Mouse (Mus musculus) embryonic facial prominence, embryonic 10.5 days (tissue): ENCODE measurements at regions not wholly inside any gene's neighbourhood (a gene's known extent, or its start where the extent isn't known, plus 50 kb on each side); places are given as distances from the start of the nearest gene placed in this dataset.

Source experiments
- DNase-seq: peaks from one replicate; pipeline ENCODE4 v3.0.0-alpha.2; 2017; ENCODE audit warnings: low spot score
- H3K27ac ChIP-seq: fragments of 300-500 bp; sonication (generic); replicated peaks from 2 replicates; pipeline ENCODE4 v1.5.1; 2016; ENCODE audit warnings: mild to moderate bottlenecking
- H3K27me3 ChIP-seq: fragments of 300-500 bp; sonication (generic); replicated peaks from 2 replicates; pipeline ENCODE4 v1.6.1; 2016; ENCODE audit warnings: low read depth, mild to moderate bottlenecking; ENCODE audit not compliant: poor library complexity, severe bottlenecking
- H3K36me3 ChIP-seq: fragments of 300-500 bp; sonication (generic); replicated peaks from 2 replicates; pipeline ENCODE4 v1.6.1; 2016; ENCODE audit warnings: mild to moderate bottlenecking, moderate library complexity
- H3K4me1 ChIP-seq: fragments of 300-500 bp; sonication (generic); 2 replicates; pipeline ENCODE4 v1.6.1; 2016
- H3K4me3 ChIP-seq: fragments of 300-500 bp; sonication (generic); 2 replicates; pipeline ENCODE4 v1.5.1; 2016; ENCODE audit warnings: mild to moderate bottlenecking, moderate library complexity
- H3K9me3 ChIP-seq: fragments of 300-500 bp; sonication (generic); 2 replicates; pipeline ENCODE4 v1.6.1; 2016; ENCODE audit warnings: mild to moderate bottlenecking
- WGBS: fragments of 180-500 bp; shearing (Covaris S2); methylation state at CpG from one replicate; pipeline ENCODE4 v1.1.7; 2016; 5-methylcytosine and 5-hydroxymethylcytosine counted together

- Histone ChIP-seq H3K4me1 (peaks cover 22% of the 10 kb centered on the region), H3K36me3 (no peaks in the 10 kb centered on the region), H3K27ac (no peak overlapping the region), H3K9me3 (no peaks in the 10 kb centered on the region), H3K4me3 (no peak overlapping the region), H3K27me3 (no peaks in the 10 kb centered on the region)
- no peak for DNase-seq
- 84% methylated on average over 3 of the region's 3 CpGs for WGBS
Measured at GRCm38 (mm10) chr10:43748300-43748699, 153.2 kb downstream of the Qrsl1 start.

GRCm38 (mm10) chr10:43749496-43750110 lies 151.9 kb downstream of the Qrsl1 start:
- no peak overlapping the region for H3K27ac ChIP-seq
- peaks cover 22% of the 10 kb centered on the region for H3K4me1 ChIP-seq
- 96% methylated on average over 4 of the region's 4 CpGs for WGBS
- no peaks in the 10 kb centered on the region for H3K27me3 ChIP-seq
- no peaks in the 10 kb centered on the region for H3K9me3 ChIP-seq
- no peak overlapping the region for H3K4me3 ChIP-seq
- no peaks in the 10 kb centered on the region for H3K36me3 ChIP-seq
- no peak for DNase-seq

GRCm38 (mm10) chr10:43750401-43750800 lies 151.1 kb downstream of the Qrsl1 start:
- Histone ChIP-seq H3K4me3 (no peak overlapping the region), H3K36me3 (no peaks in the 10 kb centered on the region), H3K27ac (no peak overlapping the region), H3K27me3 (no peaks in the 10 kb centered on the region), H3K4me1 (peaks cover 22% of the 10 kb centered on the region), H3K9me3 (no peaks in the 10 kb centered on the region)
- DNase-seq: no peak
- WGBS: 79% methylated on average over 6 of the region's 6 CpGs

GRCm38 (mm10) chr10:43750854-43751253 lies 150.7 kb downstream of the Qrsl1 start:
- Histone ChIP-seq H3K9me3 (no peaks in the 10 kb centered on the region), H3K36me3 (no peaks in the 10 kb centered on the region), H3K27me3 (no peaks in the 10 kb centered on the region), H3K4me3 (no peak overlapping the region), H3K4me1 (peaks cover 20% of the 10 kb centered on the region), H3K27ac (no peak overlapping the region; the same call in 1 of the 2 replicates)
- WGBS: 74% methylated on average over 10 of the region's 10 CpGs
- DNase-seq: no peak

GRCm38 (mm10) chr10:43751881-43752675 lies 149.5 kb downstream of the Qrsl1 start:
- H3K4me1 ChIP-seq: peaks cover 16% of the 10 kb centered on the region
- H3K27ac ChIP-seq: 0 out of 2 replicates have a peak overlapping the region, but pooled peaks have one; percentile 24
- no peak overlapping the region for H3K4me3 ChIP-seq
- WGBS: 60% methylated on average over 5 of the region's 5 CpGs
- H3K36me3 ChIP-seq: no peaks in the 10 kb centered on the region
- no peak for DNase-seq
- H3K9me3 ChIP-seq: no peaks in the 10 kb centered on the region
- H3K27me3 ChIP-seq: no peaks in the 10 kb centered on the region

DNA sequence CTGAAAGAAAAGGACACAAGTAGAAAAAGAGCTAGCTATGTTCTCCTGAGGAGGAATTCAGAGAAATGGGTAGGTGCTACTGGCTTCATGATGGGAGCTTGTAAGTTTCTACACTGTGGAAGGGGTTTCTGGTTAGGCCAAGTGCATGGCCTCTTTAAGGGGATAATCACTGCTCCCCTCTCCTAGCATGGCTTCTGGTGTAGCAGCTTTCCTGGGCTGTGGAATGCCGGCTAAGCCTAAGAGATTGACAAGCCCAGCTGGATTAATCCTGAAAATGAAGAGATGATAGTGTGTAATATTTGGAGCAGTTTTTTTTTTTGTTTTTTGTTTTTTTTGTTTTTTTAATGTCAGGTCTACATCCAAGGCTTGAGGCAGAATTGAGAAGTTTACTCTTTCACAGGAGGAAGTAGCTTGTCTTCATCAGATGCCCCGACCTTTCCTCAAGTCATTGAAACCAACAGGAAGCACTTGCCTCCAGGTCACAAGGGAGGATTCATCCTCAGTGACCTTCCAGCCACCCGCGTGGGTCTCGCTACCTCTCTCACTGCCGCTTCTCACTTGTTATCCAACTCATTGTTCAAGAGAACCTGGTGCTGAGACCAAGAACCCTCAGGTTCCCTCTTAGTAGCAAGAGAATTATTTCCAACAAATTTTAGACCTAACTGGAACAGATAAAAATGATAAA lies 144.5 kb downstream of the Qrsl1 start:
- no peak for DNase-seq

GRCm38 (mm10) chr10:43758124-43759025 lies 143.2 kb downstream of the Qrsl1 start:
- no peak overlapping the region for H3K27ac ChIP-seq
- H3K27me3 ChIP-seq: no peaks in the 10 kb centered on the region
- H3K36me3 ChIP-seq: no peaks in the 10 kb centered on the region
- no peak overlapping the region for H3K4me3 ChIP-seq
- no peak for DNase-seq
- H3K9me3 ChIP-seq: no peaks in the 10 kb centered on the region
- peaks cover 17% of the 10 kb centered on the region for H3K4me1 ChIP-seq
- WGBS: 82% methylated on average over 10 of the region's 10 CpGs

More for the DNA sequence above, 144.5 kb downstream of the Qrsl1 start:
- WGBS: 55% methylated on average over 6 of the region's 6 CpGs
- Histone ChIP-seq H3K9me3 (no peaks in the 10 kb centered on the region), H3K27me3 (no peaks in the 10 kb centered on the region), H3K27ac (no peak overlapping the region), H3K36me3 (no peaks in the 10 kb centered on the region), H3K4me1 (peaks cover 15% of the 10 kb centered on the region), H3K4me3 (no peak overlapping the region)

GRCm38 (mm10) chr10:43759186-43759905 lies 142.2 kb downstream of the Qrsl1 start:
- Histone ChIP-seq H3K4me1 (peaks cover 17% of the 10 kb centered on the region), H3K27me3 (no peaks in the 10 kb centered on the region), H3K9me3 (no peaks in the 10 kb centered on the region), H3K36me3 (no peaks in the 10 kb centered on the region), H3K27ac (no peak overlapping the region), H3K4me3 (no peak overlapping the region)
- no peak for DNase-seq
- WGBS: 86% methylated on average over 14 of the region's 14 CpGs

DNA sequence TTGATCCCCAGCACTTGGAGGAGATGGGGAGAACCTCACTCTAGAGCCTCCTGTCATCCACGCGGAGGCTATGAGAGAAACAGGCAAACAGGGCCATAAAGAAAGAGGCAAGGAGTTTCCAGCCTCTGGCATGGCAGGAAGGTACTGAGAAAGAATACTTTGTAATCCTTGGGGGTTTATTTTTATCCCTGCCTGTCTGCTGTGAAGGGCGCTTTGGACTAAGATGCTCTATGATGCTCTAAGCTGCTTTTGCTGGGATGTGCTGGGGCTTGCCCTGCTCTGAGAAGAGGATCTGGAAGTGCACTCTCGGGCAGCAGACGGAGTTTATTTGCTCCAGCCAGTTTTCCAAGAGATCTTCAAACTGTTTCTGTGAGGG lies 141.7 kb downstream of the Qrsl1 start:
- H3K27me3 ChIP-seq: no peaks in the 10 kb centered on the region
- no peaks in the 10 kb centered on the region for H3K36me3 ChIP-seq
- H3K9me3 ChIP-seq: no peaks in the 10 kb centered on the region
- DNase-seq: no peak
- peaks cover 17% of the 10 kb centered on the region for H3K4me1 ChIP-seq
- no peak overlapping the region for H3K27ac ChIP-seq
- 86% methylated on average over 5 of the region's 5 CpGs for WGBS
- H3K4me3 ChIP-seq: no peak overlapping the region

DNA sequence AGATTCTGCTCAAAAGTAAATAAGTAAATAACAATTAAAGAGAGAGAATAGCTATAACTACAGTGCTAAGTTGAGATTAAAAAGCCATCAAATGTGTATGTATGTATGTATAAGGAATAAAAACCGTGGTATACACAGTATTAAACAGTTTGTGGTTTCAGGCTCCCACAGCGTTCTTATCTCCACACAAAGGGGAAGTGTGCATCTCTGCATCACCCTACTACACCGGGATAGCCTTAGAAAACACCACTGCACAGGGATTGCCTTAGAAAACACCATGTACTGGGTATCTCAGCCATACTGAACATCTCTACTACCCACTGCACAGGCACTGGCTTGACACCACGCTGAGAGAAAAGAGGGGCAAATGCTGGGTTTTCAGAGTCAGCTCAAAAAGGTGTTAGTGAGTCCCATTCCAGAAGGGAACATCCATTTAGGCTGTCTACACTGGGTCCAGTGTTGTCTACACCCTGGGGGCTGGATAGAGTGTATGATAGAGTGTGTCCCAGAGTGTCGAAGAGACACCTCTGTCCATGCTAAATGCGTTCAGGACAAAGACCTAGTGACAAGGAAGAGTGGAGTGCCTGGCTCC lies 139.5 kb downstream of the Qrsl1 start:
- H3K27ac ChIP-seq: no peak overlapping the region
- no peaks in the 10 kb centered on the region for H3K9me3 ChIP-seq
- H3K4me1 ChIP-seq: peaks cover 24% of the 10 kb centered on the region
- no peak for DNase-seq
- H3K27me3 ChIP-seq: no peaks in the 10 kb centered on the region
- H3K4me3 ChIP-seq: no peak overlapping the region
- 81% methylated on average over 6 of the region's 6 CpGs for WGBS
- no peaks in the 10 kb centered on the region for H3K36me3 ChIP-seq

- no peaks in the 10 kb centered on the region for H3K27me3 ChIP-seq
- 90% methylated on average over 3 of the region's 3 CpGs for WGBS
- no peak overlapping the region for H3K4me3 ChIP-seq
- H3K9me3 ChIP-seq: no peaks in the 10 kb centered on the region
- no peak for DNase-seq
- H3K27ac ChIP-seq: no peak overlapping the region
- H3K36me3 ChIP-seq: no peaks in the 10 kb centered on the region
- H3K4me1 ChIP-seq: peaks cover 15% of the 10 kb centered on the region
Measured at GRCm38 (mm10) chr10:43764581-43764980, 137.0 kb downstream of the Qrsl1 start.
